Mouse (Mus musculus) G1E-ER4 (cell line): ENCODE results near the gene Nfya. TPM values are rescaled to one million over a fixed set of nuclear protein-coding genes. Genes with fewer than 3 reads are reported as not detected.

Experiments used
- GATA1 ChIP-seq: IDR thresholded peaks from one replicate; pipeline ENCODE4 v1.8.0; 2012; ENCODE audit warnings: low read length, inconsistent platforms
- polyA plus RNA-seq: library from polyadenylated mRNA; stranded (reverse); fragments of >175 nt; gene quantifications from 2 replicates; pipeline ENCODE4 v1.2.3, GENCODE M21; 2012

Nfya gene
- polyA plus RNA-seq, 1 experiment, result 46.5 TPM

- no peak for TF ChIP-seq GATA1
These were observed 23.8 kb downstream of the Nfya start for GRCm38 (mm10) chr17:48385786-48386461.

GRCm38 (mm10) chr17:48379050-48379449 is 30.7 kb downstream of the Nfya start:
- no peak for TF ChIP-seq GATA1

- no peak for TF ChIP-seq GATA1
These were observed 33.6 kb downstream of the Nfya start for GRCm38 (mm10) chr17:48376102-48376501.

- TF ChIP-seq GATA1, result no peak
These were observed 36.7 kb downstream of the Nfya start for GRCm38 (mm10) chr17:48372987-48373386.

- no peak for TF ChIP-seq GATA1
These were observed 38.1 kb downstream of the Nfya start for GRCm38 (mm10) chr17:48371621-48372020.

GRCm38 (mm10) chr17:48366806-48367205 is 42.9 kb downstream of the Nfya start:
- TF ChIP-seq GATA1, result no peak

GRCm38 (mm10) chr17:48365511-48366155 is 44.1 kb downstream of the Nfya start:
- TF ChIP-seq GATA1, result no peak

- TF ChIP-seq GATA1, result no peak
These were observed 46.2 kb downstream of the Nfya start for GRCm38 (mm10) chr17:48363421-48363965.

GRCm38 (mm10) chr17:48362966-48363365 is 46.7 kb downstream of the Nfya start:
- TF ChIP-seq GATA1, result no peak

- no peak for TF ChIP-seq GATA1
These were observed 47.4 kb downstream of the Nfya start for GRCm38 (mm10) chr17:48362346-48362745.

GRCm38 (mm10) chr17:48360462-48360861 is 49.2 kb downstream of the Nfya start:
- no peak for TF ChIP-seq GATA1

- no peak for TF ChIP-seq GATA1
These were observed 50.1 kb downstream of the Nfya start, which contains the start of gene Treml1 for GRCm38 (mm10) chr17:48359616-48360015. Gene Treml1, plus strand, starts transcription at chr17:48359916.

- no peak for TF ChIP-seq GATA1
These were observed 51.8 kb downstream of the Nfya start for GRCm38 (mm10) chr17:48357892-48358291.

GRCm38 (mm10) chr17:48355822-48356221 is 53.9 kb downstream of the Nfya start:
- no peak for TF ChIP-seq GATA1

GRCm38 (mm10) chr17:48350681-48351193 is 59.0 kb downstream of the Nfya start:
- no peak for TF ChIP-seq GATA1

- TF ChIP-seq GATA1, result no peak
These were observed 62.4 kb downstream of the Nfya start for GRCm38 (mm10) chr17:48347287-48347686.
